In genomic region chr12:79135105-79135504, GRCm38 (mm10) we compare ENCODE assay signal across 24 mouse cellular contexts. TPM values are rescaled to one million over a fixed set of nuclear protein-coding genes. Genes with fewer than 3 reads are reported as not detected.
DNase-seq lines count a peak whose midpoint lies in the region; TF ChIP-seq lines count a peak whose summit lies in the region.
"Had no signal": no experiment of that assay in that cellular context is flagged by ENCODE, and none has a peak within 500 bp of the region (broad histone marks: within the 10 kb centered on the region; RNA-seq: fewer than 3 reads in every experiment).

No protein-coding gene starts in this region.

- WGBS in heart, embryonic 10.5 days, result 41% methylated on average over 4 of the region's 4 CpGs
- 42% methylated on average over 4 of the region's 4 CpGs for WGBS in forebrain, embryonic 10.5 days

- peak; percentile 19 for DNase-seq in heart, adult 11 months
- no peak for DNase-seq in heart, embryonic 10.5 days (ENCODE audit: low spot score)
- peak; percentile 21 to 59 for DNase-seq in left cerebral cortex, postnatal 14 days (ENCODE audit: low spot score in 2 of 2)
- DNase-seq in left cerebral cortex, postnatal 4 days, result no peak
- peak; percentile 10 for DNase-seq in CH12.LX (ENCODE audit: extremely low read depth)
- DNase-seq in frontal cortex, postnatal 36 days (ENCODE audit: low spot score in 2 of 2), result peak; percentile 9 to 39
- DNase-seq in forebrain, embryonic 10.5 days (ENCODE audit: extremely low spot score, low spot score), result no peak
- no peak for DNase-seq in cerebellum, adult 8-10 months
- DNase-seq: adrenal gland, postnatal 10 days; B cell, adult 2 months; cerebellum, postnatal 14 days; embryo, embryonic 11 days; gastrocnemius, postnatal 10 days; heart, adult 18-20 months; heart, postnatal 4 days; liver; thymus, postnatal 25 days had no signal

- peaks cover 23% of the 10 kb centered on the region for H3K4me1 ChIP-seq in heart, embryonic 10.5 days
- H3K4me1 ChIP-seq in CH12.LX (ENCODE audit: control insufficient read depth in 1 of 2, insufficient read depth in 2 of 2), result peaks cover 9 to 20% of the 10 kb centered on the region in 2 experiments; a peak in 3 of 4 replicates
- peaks cover 18% of the 10 kb centered on the region for H3K4me1 ChIP-seq in forebrain, embryonic 10.5 days

- no peaks in the 10 kb centered on the region for H3K36me3 ChIP-seq in heart, embryonic 10.5 days
- no peaks in the 10 kb centered on the region for H3K36me3 ChIP-seq in CH12.LX (replicated peaks in 1 of 2; ENCODE audit: control insufficient read depth in 1 of 2, insufficient read depth in 1 of 2, low read length in 1 of 2)
- no peaks in the 10 kb centered on the region for H3K36me3 ChIP-seq in forebrain, embryonic 10.5 days (replicated peaks)
- H3K36me3 ChIP-seq: forebrain, embryonic 15.5 days; hindbrain, embryonic 15.5 days; intestine, embryonic 15.5 days; neural tube, embryonic 12.5 days had no signal

- TF ChIP-seq EP300 in CH12.LX (IDR thresholded peaks at IDR 0.05; ENCODE audit: low read length), result 0 out of 2 replicates have a peak, but pooled peaks have one; percentile 23

- no peak overlapping the region for H3K27ac ChIP-seq in heart, embryonic 10.5 days
- no peak overlapping the region for H3K27ac ChIP-seq in CH12.LX (ENCODE audit: insufficient read depth, low read depth)
- no peak overlapping the region for H3K27ac ChIP-seq in forebrain, embryonic 10.5 days
- H3K27ac ChIP-seq: forebrain, embryonic 15.5 days; hindbrain, embryonic 15.5 days; intestine, embryonic 15.5 days; neural tube, embryonic 12.5 days had no signal

- intact Hi-C loops in left cerebral cortex, postnatal 14 days (cut with DNase I), result no loop called here
- intact Hi-C loops in left cerebral cortex, postnatal 4 days (cut with DNase I), result no loop called here

- peak overlapping the region; percentile 73 for H3K4me2 ChIP-seq in CH12.LX (ENCODE audit: insufficient read depth, low read depth, poor library complexity, severe bottlenecking)
- H3K4me2 ChIP-seq: forebrain, embryonic 15.5 days; hindbrain, embryonic 15.5 days; intestine, embryonic 15.5 days; midbrain, embryonic 11.5 days; neural tube, embryonic 12.5 days had no signal

- in situ Hi-C loops in CH12.LX (cut with MboI; ENCODE audit: low pct_ligation_motif_present, low pct_unique_long_range_greater_than_20kb, low sequenced_read_pairs), result no loop called here

- H3K27me3 ChIP-seq in heart, embryonic 10.5 days (ENCODE audit: insufficient read depth, poor library complexity, severe bottlenecking), result peaks cover 49% of the 10 kb centered on the region
- H3K27me3 ChIP-seq in CH12.LX (replicated peaks), result peaks cover 12% of the 10 kb centered on the region
- peaks cover 37% of the 10 kb centered on the region for H3K27me3 ChIP-seq in forebrain, embryonic 10.5 days (ENCODE audit: poor library complexity, severe bottlenecking)
- H3K27me3 ChIP-seq: hindbrain, embryonic 15.5 days; Patski had no signal

- no peak overlapping the region for H3K4me3 ChIP-seq in heart, embryonic 10.5 days
- H3K4me3 ChIP-seq in CH12.LX (replicated peaks in 1 of 3; ENCODE audit: low read depth in 2 of 3, low read length in 2 of 3, poor library complexity in 1 of 3), result no peak overlapping the region
- no peak overlapping the region for H3K4me3 ChIP-seq in forebrain, embryonic 10.5 days
- H3K4me3 ChIP-seq: forebrain, embryonic 15.5 days; hindbrain, embryonic 15.5 days; intestine, embryonic 15.5 days; neural tube, embryonic 12.5 days had no signal

- no peaks in the 10 kb centered on the region for H3K9me3 ChIP-seq in heart, embryonic 10.5 days
- H3K9me3 ChIP-seq in CH12.LX (replicated peaks; ENCODE audit: low read length), result no peaks in the 10 kb centered on the region
- no peaks in the 10 kb centered on the region for H3K9me3 ChIP-seq in forebrain, embryonic 10.5 days
- H3K9me3 ChIP-seq: forebrain, embryonic 15.5 days; hindbrain, embryonic 15.5 days; intestine, embryonic 15.5 days; neural tube, embryonic 12.5 days had no signal

- no peak for TF ChIP-seq RAD21 in CH12.LX (IDR thresholded peaks at IDR 0.05; ENCODE audit: low read depth, low read length)

- no peaks in the 10 kb centered on the region for H3K79me2 ChIP-seq in CH12.LX (replicated peaks; ENCODE audit: control insufficient read depth, extremely low read depth, insufficient read depth, poor library complexity, severe bottlenecking)

- dilution Hi-C loops in CH12.LX (cut with MboI; ENCODE audit: extremely low pct_ligation_motif_present, extremely low pct_unique_long_range_greater_than_20kb, low sequenced_read_pairs), result no loop called here

- TF ChIP-seq CTCF in CH12.LX (conservative IDR thresholded peaks at IDR 0.05 in 1 of 2, IDR thresholded peaks at IDR 0.05 in 1 of 2; ENCODE audit: low read depth in 2 of 2, low read length in 2 of 2), result no peak

- TF ChIP-seq POLR2A in CH12.LX (IDR thresholded peaks at IDR 0.05; ENCODE audit: low read depth, low read length), result no peak

- no peak overlapping the region for H3K9ac ChIP-seq in CH12.LX (ENCODE audit: insufficient read depth, low read depth)
- H3K9ac ChIP-seq: forebrain, embryonic 15.5 days; hindbrain, embryonic 15.5 days; intestine, embryonic 15.5 days; neural tube, embryonic 12.5 days had no signal

TF ChIP-seq in CH12.LX, 34 proteins besides CTCF, POLR2A, EP300 and RAD21:
- TF ChIP-seq ETS1 (conservative IDR thresholded peaks at IDR 0.05; ENCODE audit: low read depth, low read length) (0 out of 2 replicates have a peak, but pooled peaks have one; percentile 19), GABPA (IDR thresholded peaks at IDR 0.05; ENCODE audit: insufficient replicate concordance, low read depth, low read length) (no peak), BHLHE40 (IDR thresholded peaks at IDR 0.05; ENCODE audit: low read depth, low read length) (peak; percentile 86), CHD1 (IDR thresholded peaks at IDR 0.05; ENCODE audit: low read depth, low read length) (no peak), USF2 (conservative IDR thresholded peaks at IDR 0.05; ENCODE audit: low read depth, low read length) (peak; percentile 57), USF1 (IDR thresholded peaks at IDR 0.05; ENCODE audit: low read depth, low read length) (peak; percentile 58)

RNA-seq across cellular contexts. Expression of gene Arg2, which starts 4.5 kb away (rescaled TPM):
- polyA plus RNA-seq in heart, embryonic 10.5 days (2016; fragmentation: Nextera tagmentation; extraction: Ambion mirVana), result 0.24 and 0.49 TPM in 2 replicates
- 1 to 10 TPM; 6.1 to 6.7 TPM for total RNA-seq in left cerebral cortex, postnatal 14 days (2021)
- 10 to 100 TPM; 13.6 to 14.0 TPM for total RNA-seq in left cerebral cortex, postnatal 4 days (2021)
- total RNA-seq in CH12.LX (2012; rRNA removed) (not detected in 2 replicates), CH12.LX (2014; rRNA removed) (not detected in 2 replicates)
- not detected in 2 replicates for polyA plus RNA-seq in CH12.LX (2012; ENCODE audit: insufficient read length, low read depth)
- polyA plus RNA-seq in forebrain, embryonic 10.5 days (2016; fragmentation: Nextera tagmentation; extraction: Ambion mirVana), result 1.5 and 2.4 TPM in 2 replicates
- total RNA-seq: gastrocnemius, postnatal 10 days; heart, adult 18-20 months; heart, postnatal 4 days; monocyte, adult 5-6 weeks had no signal

RNA-seq across cellular contexts. Expression of gene Vti1b, which starts 37.4 kb away (rescaled TPM):
- polyA plus RNA-seq in heart, embryonic 10.5 days (2016; fragmentation: Nextera tagmentation; extraction: Ambion mirVana), result 107 and 109 TPM in 2 replicates
- 100 to 1,000 TPM; 190 to 192 TPM for total RNA-seq in left cerebral cortex, postnatal 14 days (2021)
- 100 to 1,000 TPM; 153 to 159 TPM for total RNA-seq in left cerebral cortex, postnatal 4 days (2021)
- total RNA-seq in CH12.LX (2012; rRNA removed) (69.4 and 70.3 TPM in 2 replicates), CH12.LX (2014; rRNA removed) (90.8 and 96.4 TPM in 2 replicates)
- 68.1 and 84.3 TPM in 2 replicates for polyA plus RNA-seq in CH12.LX (2012; ENCODE audit: insufficient read length, low read depth)
- polyA plus RNA-seq in forebrain, embryonic 10.5 days (2016; fragmentation: Nextera tagmentation; extraction: Ambion mirVana), result 90.7 and 91.4 TPM in 2 replicates

RNA-seq across cellular contexts. Expression of gene Pigh, which starts 45.7 kb away (rescaled TPM):
- polyA plus RNA-seq in heart, embryonic 10.5 days (2016; fragmentation: Nextera tagmentation; extraction: Ambion mirVana), result 21.9 and 25.4 TPM in 2 replicates
- total RNA-seq in left cerebral cortex, postnatal 14 days (2021), result 1 to 10 TPM; 8.8 to 9.5 TPM
- total RNA-seq in left cerebral cortex, postnatal 4 days (2021), result 1 to 10 TPM; 8.9 to 9.5 TPM
- total RNA-seq in CH12.LX (2012; rRNA removed) (12.8 and 13.0 TPM in 2 replicates), CH12.LX (2014; rRNA removed) (17.8 and 18.2 TPM in 2 replicates)
- polyA plus RNA-seq in CH12.LX (2012; ENCODE audit: insufficient read length, low read depth), result 8.3 and 9.3 TPM in 2 replicates
- 33.9 and 34.8 TPM in 2 replicates for polyA plus RNA-seq in forebrain, embryonic 10.5 days (2016; fragmentation: Nextera tagmentation; extraction: Ambion mirVana)

RNA-seq across cellular contexts. Expression of gene Rdh11, which starts 57.0 kb away (rescaled TPM):
- 19.7 and 20.9 TPM in 2 replicates for polyA plus RNA-seq in heart, embryonic 10.5 days (2016; fragmentation: Nextera tagmentation; extraction: Ambion mirVana)
- total RNA-seq in left cerebral cortex, postnatal 14 days (2021), result 10 to 100 TPM; 21.8 to 22.2 TPM
- total RNA-seq in left cerebral cortex, postnatal 4 days (2021), result 10 to 100 TPM; 41.4 to 43.2 TPM
- 47.4 and 47.5 TPM in 2 replicates for total RNA-seq in CH12.LX (2012; rRNA removed)
- 88.5 and 121 TPM in 2 replicates for total RNA-seq in CH12.LX (2014; rRNA removed)
- 46.3 and 50.3 TPM in 2 replicates for polyA plus RNA-seq in CH12.LX (2012; ENCODE audit: insufficient read length, low read depth)
- 19.7 and 20.7 TPM in 2 replicates for polyA plus RNA-seq in forebrain, embryonic 10.5 days (2016; fragmentation: Nextera tagmentation; extraction: Ambion mirVana)

Comparison
In these comparisons a context has a peak if more than half of its experiments do, and no peak if none do; other contexts are left out.
1. DNase-seq: peak in heart, adult 11 months (single experiment), left cerebral cortex, postnatal 14 days (2 of 2), CH12.LX (single experiment) and frontal cortex, postnatal 36 days (2 of 2); none in heart, embryonic 10.5 days (single experiment), left cerebral cortex, postnatal 4 days (single experiment), forebrain, embryonic 10.5 days (single experiment) and cerebellum, adult 8-10 months (single experiment).
2. RNA of gene Arg2, which starts 4.5 kb away (total RNA-seq): 13.6 to 14.0 TPM in left cerebral cortex, postnatal 4 days and 6.1 to 6.7 TPM in left cerebral cortex, postnatal 14 days; not detected in CH12.LX; every median in the first group is over 4 times any median in the second.